Mouse (Mus musculus) G1E-ER4 (cell line): Measurements from ENCODE around the gene Mylk. TPM values are rescaled to one million over a fixed set of nuclear protein-coding genes. Genes with fewer than 3 reads are reported as not detected.

Experiments used
- GATA1 ChIP-seq: IDR thresholded peaks from one replicate; pipeline ENCODE4 v1.8.0; 2012; ENCODE audit warnings: low read length, inconsistent platforms
- polyA plus RNA-seq: library from polyadenylated mRNA; stranded (reverse); fragments of >175 nt; gene quantifications from 2 replicates; pipeline ENCODE4 v1.2.3, GENCODE M21; 2012

The Mylk gene
- polyA plus RNA-seq, 1 experiment, result 0.12 TPM

- no peak for TF ChIP-seq GATA1
Observed at GRCm38 (mm10) chr16:34997052-34997451, 252.0 kb downstream of the Mylk start.

- no peak for TF ChIP-seq GATA1
Observed at GRCm38 (mm10) chr16:34997576-34997975, 252.6 kb downstream of the Mylk start.

DNA sequence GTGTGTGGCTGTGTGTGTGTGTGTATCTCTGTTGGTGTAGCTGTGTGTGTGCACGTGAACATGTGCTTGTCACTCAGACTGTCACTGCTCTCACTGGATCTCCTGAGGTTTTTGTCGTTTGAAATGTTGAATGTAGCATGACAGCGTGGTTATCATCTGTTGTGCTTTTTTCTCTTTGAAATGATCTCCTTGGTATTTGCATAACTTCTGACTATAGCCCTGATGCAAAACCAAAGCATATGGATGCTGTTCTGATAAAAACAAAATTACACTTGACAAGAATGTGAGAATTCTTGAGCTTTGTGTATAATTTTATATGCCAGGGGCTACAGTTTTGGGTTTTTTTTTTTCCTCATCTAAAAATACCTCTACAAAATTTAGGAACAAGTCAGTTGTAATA is 254.0 kb downstream of the Mylk start:
- TF ChIP-seq GATA1, result no peak

DNA sequence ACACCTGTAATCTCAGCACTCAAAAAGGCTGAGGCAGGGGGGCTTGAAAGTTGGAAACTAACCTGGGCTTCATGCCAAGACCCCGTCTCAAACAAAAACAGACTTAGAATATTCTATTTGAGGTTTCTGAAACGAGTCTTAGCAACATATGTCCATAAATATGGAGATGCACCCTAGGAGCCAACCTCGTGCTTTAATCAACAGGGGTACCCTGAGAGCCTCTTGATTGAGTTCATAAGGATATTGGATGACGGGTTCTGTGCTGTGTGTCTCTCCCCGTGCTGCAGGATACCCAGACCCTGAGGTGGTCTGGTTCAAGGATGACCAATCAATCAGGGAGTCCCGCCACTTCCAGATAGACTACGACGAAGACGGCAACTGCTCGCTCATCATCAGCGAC is 255.0 kb downstream of the Mylk start:
- no peak for TF ChIP-seq GATA1

- no peak for TF ChIP-seq GATA1
Observed at GRCm38 (mm10) chr16:35000923-35001560, 256.0 kb downstream of the Mylk start.

DNA sequence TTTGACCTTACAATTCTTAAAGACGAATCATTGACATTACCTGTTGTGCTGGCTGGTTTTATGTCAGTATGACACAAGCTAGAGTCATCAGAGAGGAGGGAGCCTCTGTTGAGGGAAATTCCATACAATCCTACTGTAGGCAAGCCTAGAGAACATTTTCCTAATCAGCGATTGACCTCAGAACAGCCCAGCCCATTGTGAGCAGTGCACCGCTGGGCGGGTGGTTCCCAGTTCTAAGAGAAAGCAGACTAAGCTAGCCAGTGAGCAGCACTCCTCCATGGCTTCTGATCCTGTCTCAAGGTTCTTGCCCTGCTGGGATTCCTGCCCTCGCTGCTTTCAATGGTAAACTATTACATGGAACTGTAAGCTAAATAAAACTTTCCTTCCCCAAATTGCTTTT is 259.3 kb downstream of the Mylk start:
- TF ChIP-seq GATA1, result no peak

GRCm38 (mm10) chr16:35004756-35005155 is 259.7 kb downstream of the Mylk start:
- TF ChIP-seq GATA1, result no peak

DNA sequence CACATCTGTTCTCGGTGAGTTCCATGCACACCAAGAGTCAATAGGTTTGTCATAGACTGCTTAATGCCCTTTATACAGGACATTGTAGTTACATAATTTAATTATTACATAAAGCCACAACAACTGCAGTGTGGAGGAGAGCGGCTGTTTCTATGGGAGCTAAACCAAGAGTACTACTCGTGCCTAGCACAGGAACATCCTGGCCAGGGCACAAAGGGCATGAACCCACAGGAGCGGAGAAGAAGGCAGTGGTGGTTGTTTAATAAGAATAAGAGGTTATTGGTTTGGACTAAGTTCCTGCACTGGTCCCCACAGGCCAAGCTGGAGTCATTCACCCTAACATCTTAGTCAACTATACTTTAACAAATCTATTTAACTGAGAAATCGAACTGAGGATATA is 261.2 kb downstream of the Mylk start:
- TF ChIP-seq GATA1, result no peak

DNA sequence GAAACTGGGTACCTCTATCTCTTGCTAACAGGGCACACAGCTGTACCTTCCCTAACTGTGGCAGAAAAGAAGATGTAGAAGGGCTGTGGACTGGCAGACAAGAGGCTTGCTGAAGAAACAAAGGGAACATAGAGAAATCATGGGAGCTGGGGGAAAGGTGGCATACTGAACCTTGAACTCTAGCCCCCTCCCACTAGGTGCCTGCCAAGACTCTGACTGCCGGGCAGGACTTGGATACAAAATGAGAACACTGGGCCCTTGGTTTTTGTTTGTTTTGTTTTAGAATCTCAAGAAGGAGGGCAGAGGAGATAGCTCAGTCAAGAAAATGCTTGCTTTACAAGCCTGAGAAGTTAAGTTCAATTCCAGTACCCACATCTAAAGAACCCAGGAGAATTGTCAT is 262.4 kb downstream of the Mylk start:
- TF ChIP-seq GATA1, result no peak

DNA sequence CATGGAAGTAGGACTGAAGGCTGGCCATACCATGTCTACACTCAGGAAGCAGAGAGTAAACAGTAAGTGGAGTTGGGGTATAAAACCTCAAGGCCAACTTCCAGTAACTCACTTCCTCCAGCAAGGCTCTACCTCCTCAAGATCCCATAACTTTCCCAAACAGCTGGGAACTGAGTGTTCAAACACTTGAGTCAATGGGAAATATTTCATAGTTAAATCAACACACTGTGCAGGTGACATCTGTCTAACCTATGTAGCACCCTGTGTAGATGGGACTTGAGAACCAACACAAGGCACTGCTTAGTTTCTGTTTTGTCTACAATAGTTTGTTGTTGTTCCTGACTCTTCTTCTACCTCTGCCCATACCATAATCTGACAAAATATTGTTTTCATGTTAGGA is 263.4 kb downstream of the Mylk start:
- no peak for TF ChIP-seq GATA1

- TF ChIP-seq GATA1, result no peak
Observed at GRCm38 (mm10) chr16:35013501-35013900, 268.5 kb downstream of the Mylk start.

GRCm38 (mm10) chr16:35016491-35016890 is 271.5 kb downstream of the Mylk start:
- no peak for TF ChIP-seq GATA1

DNA sequence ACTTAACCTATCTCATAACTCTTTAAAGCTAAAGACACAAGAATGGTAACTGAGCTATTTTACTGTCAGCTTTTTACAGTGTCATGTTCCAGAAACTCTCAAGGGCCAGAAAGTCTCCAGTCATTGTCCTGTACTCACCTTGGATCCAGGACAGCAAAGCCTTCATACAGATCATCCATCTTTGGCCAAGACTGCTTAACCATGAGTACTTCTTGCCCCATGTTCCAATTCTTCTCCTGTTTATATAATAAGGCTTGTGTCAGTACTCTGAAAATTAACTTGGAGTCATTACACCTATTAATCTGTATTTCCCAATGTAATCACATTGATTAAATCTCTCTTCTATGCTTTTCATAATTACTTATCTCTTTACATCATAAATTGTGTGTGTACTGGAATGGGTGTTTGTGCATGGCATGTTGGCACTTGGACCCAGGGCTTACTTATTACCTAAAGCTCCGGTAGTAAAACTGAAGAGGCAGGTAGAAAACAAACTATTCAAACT is 273.5 kb downstream of the Mylk start:
- TF ChIP-seq GATA1, result no peak

GRCm38 (mm10) chr16:35021903-35022241 is 276.9 kb downstream of the Mylk start:
- no peak for TF ChIP-seq GATA1

- no peak for TF ChIP-seq GATA1
Observed at GRCm38 (mm10) chr16:35022242-35023137, 277.5 kb downstream of the Mylk start, which contains the start of gene Hacd2. Gene Hacd2 (plus strand): TSS chr16:35022428.

- TF ChIP-seq GATA1, result no peak
Observed at GRCm38 (mm10) chr16:35023138-35023735, 278.2 kb downstream of the Mylk start.
